Mouse (Mus musculus): ENCODE results near the gene Hdac5. TPM values are rescaled to one million over a fixed set of nuclear protein-coding genes. Genes with fewer than 3 reads are reported as not detected.

Gene Hdac5
- polyA plus RNA-seq, 1 experiment, result 68.9 TPM

- Histone ChIP-seq H3K4me1 (ENCODE audit: control insufficient read depth, insufficient read depth, low read length) (peaks cover 3% of the 10 kb centered on the region), H3K4me3 (ENCODE audit: control insufficient read depth, low read depth, low read length) (no peak overlapping the region), H3K36me3 (ENCODE audit: control insufficient read depth, insufficient read depth, low read length) (no peaks in the 10 kb centered on the region), H3K27me3 (ENCODE audit: control insufficient read depth, insufficient read depth, low read length) (no peaks in the 10 kb centered on the region), H3K27ac (ENCODE audit: control insufficient read depth, insufficient read depth, low read depth, low read length) (no peak overlapping the region)
- no peak for TF ChIP-seq CTCF (IDR thresholded peaks at IDR 0.05; ENCODE audit: control insufficient read depth, insufficient read depth, insufficient replicate concordance, low read depth, low read length)
- TF ChIP-seq POLR2A (IDR thresholded peaks at IDR 0.05; ENCODE audit: control insufficient read depth, low read depth, low read length), result no peak
These were observed 73.2 kb downstream of the Hdac5 start for GRCm38 (mm10) chr11:102156786-102157089.

GRCm38 (mm10) chr11:102156039-102156785 lies 73.8 kb downstream of the Hdac5 start, which contains the start of gene Tmem101:
Gene Tmem101, minus strand, starts transcription at chr11:102156404.
- peak within 1 kb of the TSS; percentile 69 for H3K27ac ChIP-seq (ENCODE audit: control insufficient read depth, insufficient read depth, low read depth, low read length)
- H3K27me3 ChIP-seq (ENCODE audit: control insufficient read depth, insufficient read depth, low read length), result no peaks in the 10 kb centered on the region
- no peaks in the 10 kb centered on the region for H3K36me3 ChIP-seq (ENCODE audit: control insufficient read depth, insufficient read depth, low read length)
- peak within 1 kb of the TSS; percentile 95 for H3K4me3 ChIP-seq (ENCODE audit: control insufficient read depth, low read depth, low read length)
- H3K4me1 ChIP-seq (ENCODE audit: control insufficient read depth, insufficient read depth, low read length), result peaks cover 3% of the 10 kb centered on the region
- peak; percentile 76 for TF ChIP-seq POLR2A (IDR thresholded peaks at IDR 0.05; ENCODE audit: control insufficient read depth, low read depth, low read length)
- TF ChIP-seq CTCF (IDR thresholded peaks at IDR 0.05; ENCODE audit: control insufficient read depth, insufficient read depth, insufficient replicate concordance, low read depth, low read length), result no peak

- Histone ChIP-seq H3K27me3 (ENCODE audit: control insufficient read depth, insufficient read depth, low read length) (peaks cover 3% of the 10 kb centered on the region), H3K4me1 (ENCODE audit: control insufficient read depth, insufficient read depth, low read length) (peaks cover 19% of the 10 kb centered on the region), H3K36me3 (ENCODE audit: control insufficient read depth, insufficient read depth, low read length) (no peaks in the 10 kb centered on the region), H3K4me3 (ENCODE audit: control insufficient read depth, low read depth, low read length) (peak overlapping the region; percentile 22), H3K27ac (ENCODE audit: control insufficient read depth, insufficient read depth, low read depth, low read length) (no peak overlapping the region)
- TF ChIP-seq POLR2A (IDR thresholded peaks at IDR 0.05; ENCODE audit: control insufficient read depth, low read depth, low read length) (no peak), CTCF (IDR thresholded peaks at IDR 0.05; ENCODE audit: control insufficient read depth, insufficient read depth, insufficient replicate concordance, low read depth, low read length) (no peak)
These were observed 82.6 kb downstream of the Hdac5 start for GRCm38 (mm10) chr11:102147213-102147989.

GRCm38 (mm10) chr11:102146531-102146930 lies 83.4 kb downstream of the Hdac5 start:
- Histone ChIP-seq H3K36me3 (ENCODE audit: control insufficient read depth, insufficient read depth, low read length) (no peaks in the 10 kb centered on the region), H3K4me3 (ENCODE audit: control insufficient read depth, low read depth, low read length) (peak overlapping the region; percentile 61), H3K27ac (ENCODE audit: control insufficient read depth, insufficient read depth, low read depth, low read length) (peak overlapping the region; percentile 23), H3K4me1 (ENCODE audit: control insufficient read depth, insufficient read depth, low read length) (peaks cover 19% of the 10 kb centered on the region), H3K27me3 (ENCODE audit: control insufficient read depth, insufficient read depth, low read length) (peaks cover 3% of the 10 kb centered on the region)
- no peak for TF ChIP-seq POLR2A (IDR thresholded peaks at IDR 0.05; ENCODE audit: control insufficient read depth, low read depth, low read length)
- TF ChIP-seq CTCF (IDR thresholded peaks at IDR 0.05; ENCODE audit: control insufficient read depth, insufficient read depth, insufficient replicate concordance, low read depth, low read length), result no peak

- peaks cover 3% of the 10 kb centered on the region for H3K27me3 ChIP-seq (ENCODE audit: control insufficient read depth, insufficient read depth, low read length)
- H3K27ac ChIP-seq (ENCODE audit: control insufficient read depth, insufficient read depth, low read depth, low read length), result peak overlapping the region; percentile 34
- peak overlapping the region; percentile 61 for H3K4me3 ChIP-seq (ENCODE audit: control insufficient read depth, low read depth, low read length)
- no peaks in the 10 kb centered on the region for H3K36me3 ChIP-seq (ENCODE audit: control insufficient read depth, insufficient read depth, low read length)
- H3K4me1 ChIP-seq (ENCODE audit: control insufficient read depth, insufficient read depth, low read length), result peaks cover 19% of the 10 kb centered on the region
- TF ChIP-seq CTCF (IDR thresholded peaks at IDR 0.05; ENCODE audit: control insufficient read depth, insufficient read depth, insufficient replicate concordance, low read depth, low read length) (no peak), POLR2A (IDR thresholded peaks at IDR 0.05; ENCODE audit: control insufficient read depth, low read depth, low read length) (no peak; the same call in 1 of the 2 replicates)
These were observed 84.0 kb downstream of the Hdac5 start for GRCm38 (mm10) chr11:102146005-102146404.

- TF ChIP-seq POLR2A (IDR thresholded peaks at IDR 0.05; ENCODE audit: control insufficient read depth, low read depth, low read length) (no peak), CTCF (IDR thresholded peaks at IDR 0.05; ENCODE audit: control insufficient read depth, insufficient read depth, insufficient replicate concordance, low read depth, low read length) (no peak)
- H3K4me3 ChIP-seq (ENCODE audit: control insufficient read depth, low read depth, low read length), result peak within 1 kb of the TSS; percentile 61
- peak within 1 kb of the TSS; percentile 34 for H3K27ac ChIP-seq (ENCODE audit: control insufficient read depth, insufficient read depth, low read depth, low read length)
- peaks cover 19% of the 10 kb centered on the region for H3K4me1 ChIP-seq (ENCODE audit: control insufficient read depth, insufficient read depth, low read length)
- no peaks in the 10 kb centered on the region for H3K36me3 ChIP-seq (ENCODE audit: control insufficient read depth, insufficient read depth, low read length)
- H3K27me3 ChIP-seq (ENCODE audit: control insufficient read depth, insufficient read depth, low read length), result peaks cover 3% of the 10 kb centered on the region
These were observed 84.4 kb downstream of the Hdac5 start, which contains the start of gene Nags for GRCm38 (mm10) chr11:102145471-102146001. Gene Nags, plus strand, starts transcription at chr11:102145513.

- Histone ChIP-seq H3K4me3 (ENCODE audit: control insufficient read depth, low read depth, low read length) (peak overlapping the region; percentile 61), H3K36me3 (ENCODE audit: control insufficient read depth, insufficient read depth, low read length) (no peaks in the 10 kb centered on the region), H3K4me1 (ENCODE audit: control insufficient read depth, insufficient read depth, low read length) (peaks cover 19% of the 10 kb centered on the region), H3K27me3 (ENCODE audit: control insufficient read depth, insufficient read depth, low read length) (peaks cover 3% of the 10 kb centered on the region), H3K27ac (ENCODE audit: control insufficient read depth, insufficient read depth, low read depth, low read length) (peak overlapping the region; percentile 34; the same call in 1 of the 2 replicates)
- no peak for TF ChIP-seq CTCF (IDR thresholded peaks at IDR 0.05; ENCODE audit: control insufficient read depth, insufficient read depth, insufficient replicate concordance, low read depth, low read length)
- no peak for TF ChIP-seq POLR2A (IDR thresholded peaks at IDR 0.05; ENCODE audit: control insufficient read depth, low read depth, low read length)
These were observed 85.0 kb downstream of the Hdac5 start for GRCm38 (mm10) chr11:102144957-102145470.

Other genes with a start within 250 kb of the Hdac5 start
- 72.2 and 94.1 TPM in 2 replicates for gene Cfap97d1, start 245.9 kb downstream of the Hdac5 start, polyA plus RNA-seq (2012; rRNA removed)
- gene Dusp3, start 243.2 kb downstream of the Hdac5 start, polyA plus RNA-seq (2012; rRNA removed), result 249 and 266 TPM in 2 replicates
- 11.0 and 14.7 TPM in 2 replicates for gene Mpp3, start 201.7 kb downstream of the Hdac5 start, polyA plus RNA-seq (2012; rRNA removed)
- 2.5 and 2.7 TPM in 2 replicates for gene Cd300lg, start 188.7 kb downstream of the Hdac5 start, polyA plus RNA-seq (2012; rRNA removed)
- gene Mpp2, start 141.7 kb downstream of the Hdac5 start, polyA plus RNA-seq (2012; rRNA removed), result 1.2 and 1.5 TPM in 2 replicates
- not detected in 2 replicates for gene Ppy, start 128.8 kb downstream of the Hdac5 start, polyA plus RNA-seq (2012; rRNA removed)
- gene Pyy, start 122.3 kb downstream of the Hdac5 start, polyA plus RNA-seq (2012; rRNA removed), result 8.2 and 9.4 TPM in 2 replicates
- gene Nags, start 84.7 kb downstream of the Hdac5 start, polyA plus RNA-seq (2012; rRNA removed), result 6.2 and 8.0 TPM in 2 replicates
- 13.3 and 15.1 TPM in 2 replicates for gene Tmem101, start 73.8 kb downstream of the Hdac5 start, polyA plus RNA-seq (2012; rRNA removed)
- 41.5 and 41.8 TPM in 2 replicates for gene Lsm12, start 44.9 kb downstream of the Hdac5 start, polyA plus RNA-seq (2012; rRNA removed)
- 416 and 434 TPM in 2 replicates for gene G6pc3, start 40.5 kb downstream of the Hdac5 start, polyA plus RNA-seq (2012; rRNA removed)
- 31.8 and 48.5 TPM in 2 replicates for gene BC030867, start 18.7 kb upstream of the Hdac5 start, polyA plus RNA-seq (2012; rRNA removed)
- gene Asb16, start 38.6 kb upstream of the Hdac5 start, polyA plus RNA-seq (2012; rRNA removed), result 0.10 and 0.11 TPM in 2 replicates
- 32.6 and 35.2 TPM in 2 replicates for gene Tmub2, start 54.8 kb upstream of the Hdac5 start, polyA plus RNA-seq (2012; rRNA removed)
- 16.8 and 17.8 TPM in 2 replicates for gene Atxn7l3, start 66.5 kb upstream of the Hdac5 start, polyA plus RNA-seq (2012; rRNA removed)
- 8.6 and 8.9 TPM in 2 replicates for gene Ubtf, start 89.6 kb upstream of the Hdac5 start, polyA plus RNA-seq (2012; rRNA removed)
- gene Slc4a1, start 136.0 kb upstream of the Hdac5 start, polyA plus RNA-seq (2012; rRNA removed), result not detected in 2 replicates
- 53.7 and 55.6 TPM in 2 replicates for gene Rundc3a, start 163.2 kb upstream of the Hdac5 start, polyA plus RNA-seq (2012; rRNA removed)
- 1,405 and 1,456 TPM in 2 replicates for gene Slc25a39, start 177.8 kb upstream of the Hdac5 start, polyA plus RNA-seq (2012; rRNA removed)
- gene Grn, start 200.1 kb upstream of the Hdac5 start, polyA plus RNA-seq (2012; rRNA removed), result 21.1 TPM in 2 replicates
- 0.88 and 1.2 TPM in 2 replicates for gene Fam171a2, start 217.5 kb upstream of the Hdac5 start, polyA plus RNA-seq (2012; rRNA removed)
- gene Itga2b, start 240.0 kb upstream of the Hdac5 start, polyA plus RNA-seq (2012; rRNA removed), result 3.4 and 5.2 TPM in 2 replicates